Mouse (Mus musculus) mouse trophoblast stem cell (cell line): ENCODE measurements around the gene Rpp25.

Source experiments
- in situ Hi-C, 2 experiments: fragments of 300-500 bp; cut with MseI, MboI; formaldehyde crosslinking; loops; 2 replicates in 1 of 2; 3 replicates in 1 of 2; pipeline ENCODE4 v1.15.1; 2025

Gene Rpp25

DNA sequence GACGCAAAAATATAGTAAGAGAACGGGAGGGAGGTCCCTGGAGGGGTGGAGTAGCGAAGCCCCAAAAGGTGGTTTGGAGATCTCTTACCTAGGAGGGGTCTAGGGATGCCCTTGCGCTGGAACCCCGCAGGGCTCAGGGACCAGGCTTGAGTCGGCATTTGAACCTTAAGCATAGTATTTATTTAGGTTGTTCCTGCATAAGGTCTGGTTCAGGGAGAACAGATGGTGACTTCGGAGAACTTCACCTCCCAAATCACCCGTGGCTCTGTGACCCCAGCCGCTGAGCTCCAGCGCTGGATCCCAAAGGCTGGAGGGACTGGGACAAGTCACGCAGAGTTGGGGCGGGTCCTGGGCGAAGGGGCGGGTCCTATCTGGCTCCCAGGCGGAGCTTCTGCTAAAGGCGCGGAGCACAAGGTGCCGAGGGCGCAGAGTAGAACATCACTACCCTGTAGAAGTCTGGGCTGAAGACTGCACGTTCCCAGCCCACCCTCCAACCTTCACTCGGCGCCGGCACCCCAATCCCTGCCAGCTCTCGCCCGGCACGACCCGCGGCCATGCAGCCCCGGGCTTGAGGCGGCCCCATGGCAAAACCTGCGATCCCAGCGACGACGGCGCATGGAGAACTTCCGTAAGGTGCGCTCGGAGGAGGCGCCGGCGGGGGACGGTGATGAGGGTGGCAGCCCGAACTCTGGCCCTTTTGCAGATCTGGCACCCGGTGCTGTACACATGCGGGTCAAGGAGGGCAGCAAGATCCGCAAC is at the start of gene Rpp25:
Gene Rpp25, plus strand, starts transcription at position 405 of the 759 bp plus-strand sequence.
- in situ Hi-C loops: no loop called here

DNA sequence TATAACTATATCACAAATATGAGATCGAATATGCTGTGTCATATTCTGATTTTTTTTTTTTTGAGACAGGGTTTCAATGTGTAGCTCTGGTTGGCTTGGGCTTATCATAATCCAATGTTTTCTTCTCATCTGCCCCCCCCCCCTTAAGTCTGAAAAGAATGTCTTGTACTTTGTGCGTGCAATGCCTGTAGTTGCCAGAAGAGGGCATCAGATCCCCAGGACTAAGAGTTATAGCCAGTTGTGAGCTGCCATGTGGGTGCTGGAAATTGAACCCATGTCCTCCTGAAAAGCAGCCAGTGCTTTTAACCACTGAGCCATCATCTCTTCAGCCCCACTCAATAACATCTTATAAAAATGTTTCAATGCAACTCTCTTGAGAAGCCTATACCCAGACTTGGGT is 44.1 kb upstream of the Rpp25 start:
- in situ Hi-C loops: no loop called here

- in situ Hi-C loops: no loop called here
These were observed 41.0 kb upstream of the Rpp25 start for GRCm38 (mm10) chr9:57462866-57463265.

DNA sequence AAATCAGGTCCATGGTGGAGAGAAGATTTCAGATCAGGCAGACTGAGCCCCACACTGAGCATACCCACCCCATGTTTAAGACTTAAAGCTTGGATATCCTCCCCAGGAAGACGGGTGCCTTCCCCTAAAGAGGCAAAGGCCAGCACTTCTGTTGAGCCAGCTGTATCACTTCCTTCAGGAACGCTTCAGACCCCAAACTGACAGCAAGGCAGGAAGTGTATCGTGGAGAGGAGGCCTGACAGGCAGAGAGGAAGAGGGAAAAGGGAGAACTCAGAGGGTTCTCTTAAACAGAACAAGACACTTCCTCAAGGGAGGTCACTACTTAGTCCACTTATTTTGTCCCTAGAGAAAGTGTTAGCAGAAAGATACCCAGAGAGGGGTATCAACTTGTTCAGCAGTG is 37.7 kb upstream of the Rpp25 start:
- in situ Hi-C loops: no loop called here

DNA sequence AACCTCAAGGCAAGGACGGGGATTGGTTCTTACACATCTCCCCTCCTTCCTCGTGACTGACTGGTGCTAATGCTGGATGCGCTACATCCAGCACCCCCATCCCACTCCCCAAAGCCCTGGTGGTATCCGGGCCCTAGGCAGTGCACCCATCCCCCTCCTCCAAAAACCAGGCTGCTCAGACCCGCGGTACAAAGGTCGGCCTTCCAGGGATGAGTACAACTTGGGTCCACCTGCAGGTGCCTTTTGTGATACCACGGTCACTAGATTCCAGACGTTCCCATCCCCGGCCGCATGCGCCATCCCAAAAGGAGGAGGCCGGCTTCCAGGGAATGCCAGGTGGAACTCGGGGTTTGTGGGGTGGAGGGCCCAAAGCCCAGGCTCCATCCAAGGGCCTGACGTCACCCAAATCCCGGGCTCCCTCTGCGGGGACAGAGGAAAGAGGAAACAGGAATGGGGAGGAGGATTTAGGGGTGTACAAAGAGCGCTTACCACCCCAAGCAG is 36.5 kb upstream of the Rpp25 start:
- in situ Hi-C loops: no loop called here

DNA sequence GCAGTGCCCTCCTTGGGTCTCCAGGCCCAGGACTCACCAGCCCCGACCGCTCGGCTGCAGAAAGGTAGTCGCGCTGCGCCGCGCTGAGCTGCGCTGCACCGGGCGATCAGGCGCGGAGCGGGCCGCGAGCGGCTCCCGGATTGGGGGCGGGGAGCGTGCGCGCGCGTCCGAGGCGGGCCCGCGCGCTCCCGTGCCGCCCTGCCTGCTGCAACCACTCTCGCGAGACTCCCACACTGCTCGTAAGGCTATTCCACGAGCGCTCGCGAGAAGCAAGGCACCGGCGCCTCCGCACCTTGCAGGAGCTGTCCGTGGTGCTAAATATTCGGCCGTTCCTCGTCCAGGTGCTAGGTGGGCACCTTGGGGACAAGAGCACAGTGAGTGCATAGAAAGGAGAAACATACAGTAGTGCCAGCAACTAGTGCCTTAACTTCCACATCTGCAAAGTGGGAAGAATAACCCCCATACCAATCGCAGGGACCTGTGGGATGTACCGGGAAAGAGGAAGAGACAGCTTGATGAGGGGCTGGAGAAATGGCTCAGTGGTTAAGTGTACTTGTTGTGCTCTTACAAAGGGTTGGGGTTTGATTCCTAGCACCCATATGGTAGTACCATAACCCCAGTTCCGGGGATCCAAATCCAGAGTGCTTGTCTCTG is 35.8 kb upstream of the Rpp25 start, which contains the start of gene Scamp5:
Gene Scamp5, minus strand, starts transcription at position 165 of the 654 bp plus-strand sequence.
- in situ Hi-C loops: no loop called here

GRCm38 (mm10) chr9:57468914-57469313 is 34.9 kb upstream of the Rpp25 start:
- in situ Hi-C loops: no loop called here

- in situ Hi-C loops: no loop called here
These were observed 18.1 kb upstream of the Rpp25 start for GRCm38 (mm10) chr9:57485774-57486173.

- in situ Hi-C loops: no loop called here
These were observed 16.0 kb upstream of the Rpp25 start for GRCm38 (mm10) chr9:57487807-57488206.

GRCm38 (mm10) chr9:57493532-57493931 is 10.3 kb upstream of the Rpp25 start:
- in situ Hi-C loops: no loop called here

DNA sequence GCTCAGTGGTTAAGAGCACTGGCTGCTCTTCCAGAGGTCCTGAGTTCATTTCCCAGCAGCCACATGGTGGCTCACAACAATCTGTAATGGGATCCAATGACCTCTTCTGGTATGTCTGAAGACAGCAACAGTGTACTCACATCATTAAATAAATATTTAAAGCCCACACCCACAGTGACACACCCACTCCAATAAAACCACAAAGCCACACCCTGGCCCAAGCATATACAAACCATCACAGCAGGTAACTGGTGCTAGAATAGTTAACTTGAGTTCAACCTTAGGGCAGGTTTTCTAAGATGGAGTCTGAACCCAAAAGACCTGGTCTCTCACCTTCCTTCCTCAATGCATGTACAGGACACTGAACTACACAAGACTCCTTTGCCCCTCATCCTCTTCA is 8.9 kb upstream of the Rpp25 start:
- in situ Hi-C loops: no loop called here

GRCm38 (mm10) chr9:57497236-57497635 is 6.6 kb upstream of the Rpp25 start:
- in situ Hi-C loops: no loop called here

GRCm38 (mm10) chr9:57498536-57498935 is 5.3 kb upstream of the Rpp25 start:
- in situ Hi-C loops: no loop called here

GRCm38 (mm10) chr9:57501452-57501851 is 2.4 kb upstream of the Rpp25 start:
- in situ Hi-C loops: no loop called here

- in situ Hi-C loops: no loop called here
These were observed 2.0 kb upstream of the Rpp25 start for GRCm38 (mm10) chr9:57501861-57502260.

DNA sequence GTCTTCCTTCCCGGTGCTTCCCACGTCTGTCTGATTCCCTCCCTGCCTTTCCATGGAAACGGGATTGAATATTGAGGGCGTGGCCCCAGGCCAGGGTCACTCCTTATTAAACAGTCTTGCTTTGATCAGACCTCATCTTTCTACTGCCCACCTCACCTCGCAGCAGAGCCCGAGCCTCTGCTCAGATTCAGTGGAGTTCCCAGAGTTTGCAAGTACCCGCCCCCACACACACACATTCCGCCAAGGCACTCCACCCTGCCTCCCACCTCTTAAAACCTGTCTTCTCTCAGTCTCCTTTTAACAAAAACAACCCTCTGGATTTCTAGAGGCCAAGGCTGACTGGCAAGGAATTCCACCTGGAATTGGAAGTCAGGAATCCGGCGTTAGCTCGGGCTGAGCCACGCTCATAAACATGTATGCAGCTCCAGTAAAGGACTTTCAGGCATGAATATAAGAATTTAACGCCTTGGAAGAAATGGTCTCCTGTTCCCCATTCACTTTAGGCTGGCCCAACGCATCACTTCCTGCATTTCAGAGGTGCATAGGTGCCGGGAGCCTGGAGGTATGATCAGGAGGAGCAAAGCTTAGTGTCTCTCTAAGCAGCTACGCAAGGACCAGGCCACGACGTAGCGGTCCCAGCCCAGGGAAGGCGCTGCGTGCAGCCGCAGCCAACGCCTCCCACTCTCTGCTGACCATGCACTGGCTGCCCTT is 760 bp upstream of the Rpp25 start:
- in situ Hi-C loops: no loop called here

DNA sequence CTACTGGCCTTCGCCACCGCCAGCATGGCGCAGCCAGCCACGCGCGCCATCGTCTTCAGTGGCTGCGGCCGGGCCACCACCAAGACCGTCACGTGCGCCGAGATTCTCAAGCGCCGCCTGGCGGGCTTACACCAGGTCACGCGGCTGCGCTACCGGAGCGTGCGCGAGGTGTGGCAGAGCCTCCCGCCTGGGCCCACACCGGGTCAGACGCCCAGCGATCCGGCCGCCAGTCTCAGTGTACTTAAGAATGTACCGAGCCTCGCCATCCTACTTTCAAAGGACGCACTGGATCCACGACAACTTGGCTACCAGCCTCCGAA is 515 bp downstream of the Rpp25 start:
- in situ Hi-C loops: no loop called here

- in situ Hi-C loops: no loop called here
These were observed 1.1 kb downstream of the Rpp25 start for GRCm38 (mm10) chr9:57504891-57505290.

DNA sequence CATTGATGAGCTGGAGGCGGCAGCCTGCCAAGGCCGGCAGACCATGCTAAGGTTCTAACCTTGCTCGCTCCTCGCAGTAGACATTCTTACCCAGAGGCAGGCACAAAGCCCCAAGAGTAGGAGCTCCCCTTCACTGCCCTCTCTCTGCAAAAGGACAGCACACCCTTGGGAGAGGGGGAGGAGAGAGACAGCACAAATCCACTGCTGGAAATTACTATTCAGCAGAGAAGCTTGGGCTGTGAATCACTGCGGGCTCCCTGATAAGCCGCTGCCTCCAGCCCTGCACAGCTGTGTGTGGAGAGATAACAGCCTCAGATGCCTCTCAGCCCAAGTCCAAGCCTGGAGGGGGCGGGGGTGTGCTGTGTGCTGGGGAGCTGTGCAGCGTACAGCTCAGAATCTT is 1.9 kb downstream of the Rpp25 start:
- in situ Hi-C loops: no loop called here

DNA sequence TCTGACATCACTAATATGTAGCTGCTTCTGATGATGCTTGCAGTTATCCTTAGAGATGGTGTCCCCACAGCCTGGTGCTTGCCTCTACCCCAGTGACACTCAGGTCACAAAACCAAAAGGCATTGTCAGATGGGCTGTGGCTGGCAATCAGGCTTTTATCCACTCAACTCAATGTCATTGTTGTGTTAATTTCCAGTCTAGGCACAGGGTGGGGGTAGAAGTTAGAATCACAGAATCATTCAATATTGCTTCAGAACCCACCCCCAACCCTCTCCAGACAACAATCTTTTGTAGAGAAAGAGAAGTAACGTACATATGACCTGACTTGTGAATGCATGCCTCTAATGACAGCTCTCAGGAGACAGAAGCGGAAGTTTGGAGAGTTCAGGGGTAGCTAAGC is 6.8 kb downstream of the Rpp25 start:
- in situ Hi-C loops: no loop called here

DNA sequence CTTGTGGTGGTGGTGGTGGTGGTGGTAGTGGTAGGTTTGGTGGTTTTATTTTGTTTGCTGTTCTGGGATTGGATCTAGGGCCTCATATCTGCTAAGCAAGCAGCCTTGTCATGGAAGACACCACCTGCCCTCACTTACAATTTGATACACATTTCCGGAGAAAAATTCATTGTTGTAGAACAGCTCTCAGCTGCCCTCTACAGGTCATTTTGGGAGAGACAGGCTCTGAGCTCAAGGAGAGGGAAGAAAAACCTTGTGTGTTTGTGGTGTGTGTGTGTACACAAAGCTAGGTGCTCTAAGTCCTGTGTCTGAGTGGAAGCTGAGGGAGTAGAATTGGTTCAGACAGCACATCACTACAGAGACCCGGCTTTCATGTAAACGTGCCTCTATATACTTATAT is 13.3 kb downstream of the Rpp25 start:
- in situ Hi-C loops: no loop called here

GRCm38 (mm10) chr9:57520375-57521055 is 16.7 kb downstream of the Rpp25 start:
- in situ Hi-C loops: no loop called here
